Mouse (Mus musculus) embryonic fibroblast, embryonic 13.5 days (primary cell): ENCODE measurements around the gene Rpn1.

Source experiments
- CTCF ChIP-seq: IDR thresholded peaks from 2 replicates; pipeline ENCODE4 v1.5.1; 2011; ENCODE audit warnings: mild to moderate bottlenecking, control low read depth, low read length, moderate library complexity, borderline replicate concordance; ENCODE audit not compliant: insufficient read depth
- POLR2A ChIP-seq: IDR thresholded peaks from 2 replicates; pipeline ENCODE4 v1.6.1; 2011; ENCODE audit warnings: low read depth, mild to moderate bottlenecking, control low read depth, low read length, moderate library complexity

DNA sequence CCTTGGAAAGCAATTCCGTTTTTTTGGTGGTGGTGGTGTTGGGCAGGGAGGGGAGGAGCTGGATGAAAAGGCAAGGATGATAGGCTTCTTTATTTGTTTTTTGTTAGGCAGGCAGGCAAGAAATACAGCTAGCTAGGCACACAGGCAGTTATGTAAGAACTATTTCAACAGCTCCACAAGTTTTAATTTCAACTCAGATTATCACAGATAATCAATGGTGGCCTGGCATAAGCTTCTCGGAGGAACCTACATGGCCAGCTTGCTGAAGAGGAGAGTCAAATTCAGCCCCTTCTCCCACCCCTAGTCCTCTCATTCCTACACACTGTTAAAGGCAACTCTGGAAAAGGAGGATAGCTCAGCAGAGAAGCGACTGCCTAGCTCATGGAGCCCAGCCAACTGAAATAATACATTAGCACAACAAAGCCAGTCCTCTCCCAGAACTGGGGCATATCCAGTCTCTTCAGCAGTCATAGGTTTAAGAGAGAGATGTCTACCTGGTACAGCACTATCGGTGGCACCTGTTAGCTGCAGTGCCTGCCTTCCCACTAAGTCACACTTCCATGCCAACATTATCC lies 46.7 kb upstream of the Rpn1 start:
- TF ChIP-seq CTCF (no peak), POLR2A (no peak)
